Mouse (Mus musculus): ENCODE data around the gene Pde4d. TPM values are rescaled to one million over a fixed set of nuclear protein-coding genes. Genes with fewer than 3 reads are reported as not detected.

Gene Pde4d
- polyA plus RNA-seq, 1 experiment from 2014 or later = 12.9 TPM

- H3K9ac ChIP-seq (ENCODE audit: low read depth, low read length) = no peak overlapping the region
- no peak overlapping the region for H3K4me3 ChIP-seq (ENCODE audit: low read depth, low read length)
- no peaks in the 10 kb centered on the region for H3K9me3 ChIP-seq (replicated peaks; ENCODE audit: control insufficient read depth, low read length)
- no peaks in the 10 kb centered on the region for H3K27me3 ChIP-seq (ENCODE audit: control insufficient read depth, insufficient read depth, low read depth, low read length)
- no peak overlapping the region for H3K27ac ChIP-seq (ENCODE audit: low read length)
- no peaks in the 10 kb centered on the region for H3K36me3 ChIP-seq (ENCODE audit: control insufficient read depth, insufficient read depth)
- no peak overlapping the region for H3K4me2 ChIP-seq (ENCODE audit: low read depth, low read length)
- no peaks in the 10 kb centered on the region for H3K4me1 ChIP-seq (ENCODE audit: control insufficient read depth, low read depth, low read length)
- 67% methylated on average over 2 of the region's 2 CpGs for WGBS (ENCODE audit: insufficient replicate concordance)
- ATAC-seq (ENCODE audit: low read depth) = peak; percentile 47; the same call in 1 of the 2 replicates
These were observed 1391.5 kb downstream of the Pde4d start for GRCm38 (mm10) chr13:109841140-109841822.

- no peaks in the 10 kb centered on the region for H3K27me3 ChIP-seq (ENCODE audit: control insufficient read depth, insufficient read depth, low read depth, low read length)
- no peaks in the 10 kb centered on the region for H3K4me1 ChIP-seq (ENCODE audit: control insufficient read depth, low read depth, low read length)
- H3K4me2 ChIP-seq (ENCODE audit: low read depth, low read length) = no peak overlapping the region
- no peak for ATAC-seq (ENCODE audit: low read depth)
- H3K4me3 ChIP-seq (ENCODE audit: low read depth, low read length) = no peak overlapping the region
- no peaks in the 10 kb centered on the region for H3K9me3 ChIP-seq (replicated peaks; ENCODE audit: control insufficient read depth, low read length)
- H3K27ac ChIP-seq (ENCODE audit: low read length) = no peak overlapping the region
- 87% methylated on average over 2 of the region's 2 CpGs for WGBS (ENCODE audit: insufficient replicate concordance)
- no peaks in the 10 kb centered on the region for H3K36me3 ChIP-seq (ENCODE audit: control insufficient read depth, insufficient read depth)
- H3K9ac ChIP-seq (ENCODE audit: low read depth, low read length) = no peak overlapping the region
These were observed 1393.2 kb downstream of the Pde4d start for GRCm38 (mm10) chr13:109842982-109843381.

- Histone ChIP-seq H3K4me2 (ENCODE audit: low read depth, low read length) (no peak overlapping the region), H3K4me1 (ENCODE audit: control insufficient read depth, low read depth, low read length) (no peaks in the 10 kb centered on the region), H3K9me3 (replicated peaks; ENCODE audit: control insufficient read depth, low read length) (no peaks in the 10 kb centered on the region), H3K9ac (ENCODE audit: low read depth, low read length) (no peak overlapping the region), H3K27me3 (ENCODE audit: control insufficient read depth, insufficient read depth, low read depth, low read length) (no peaks in the 10 kb centered on the region), H3K36me3 (ENCODE audit: control insufficient read depth, insufficient read depth) (no peaks in the 10 kb centered on the region), H3K4me3 (ENCODE audit: low read depth, low read length) (no peak overlapping the region), H3K27ac (ENCODE audit: low read length) (no peak overlapping the region)
- WGBS (ENCODE audit: insufficient replicate concordance) = 55% methylated on average over 6 of the region's 6 CpGs
- ATAC-seq (ENCODE audit: low read depth) = no peak
These were observed 1395.1 kb downstream of the Pde4d start for GRCm38 (mm10) chr13:109844828-109845227.

GRCm38 (mm10) chr13:109863826-109864225 lies 1414.1 kb downstream of the Pde4d start:
- no peaks in the 10 kb centered on the region for H3K36me3 ChIP-seq (ENCODE audit: control insufficient read depth, insufficient read depth)
- no peaks in the 10 kb centered on the region for H3K9me3 ChIP-seq (replicated peaks; ENCODE audit: control insufficient read depth, low read length)
- 61% methylated on average over 1 of the region's 1 CpGs for WGBS (ENCODE audit: insufficient replicate concordance)
- no peak overlapping the region for H3K4me3 ChIP-seq (ENCODE audit: low read depth, low read length)
- H3K27ac ChIP-seq (ENCODE audit: low read length) = no peak overlapping the region
- no peaks in the 10 kb centered on the region for H3K27me3 ChIP-seq (ENCODE audit: control insufficient read depth, insufficient read depth, low read depth, low read length)
- H3K4me1 ChIP-seq (ENCODE audit: control insufficient read depth, low read depth, low read length) = no peaks in the 10 kb centered on the region
- no peak for ATAC-seq (ENCODE audit: low read depth)
- H3K4me2 ChIP-seq (ENCODE audit: low read depth, low read length) = no peak overlapping the region
- no peak overlapping the region for H3K9ac ChIP-seq (ENCODE audit: low read depth, low read length)

- H3K27ac ChIP-seq (ENCODE audit: low read length) = no peak overlapping the region
- H3K4me1 ChIP-seq (ENCODE audit: control insufficient read depth, low read depth, low read length) = no peaks in the 10 kb centered on the region
- H3K9me3 ChIP-seq (replicated peaks; ENCODE audit: control insufficient read depth, low read length) = no peaks in the 10 kb centered on the region
- H3K27me3 ChIP-seq (ENCODE audit: control insufficient read depth, insufficient read depth, low read depth, low read length) = no peaks in the 10 kb centered on the region
- no peak for ATAC-seq (ENCODE audit: low read depth)
- no peaks in the 10 kb centered on the region for H3K36me3 ChIP-seq (ENCODE audit: control insufficient read depth, insufficient read depth)
- no peak overlapping the region for H3K4me2 ChIP-seq (ENCODE audit: low read depth, low read length)
- H3K9ac ChIP-seq (ENCODE audit: low read depth, low read length) = no peak overlapping the region
- H3K4me3 ChIP-seq (ENCODE audit: low read depth, low read length) = no peak overlapping the region
- 78% methylated on average over 6 of the region's 6 CpGs for WGBS (ENCODE audit: insufficient replicate concordance)
These were observed 1414.6 kb downstream of the Pde4d start for GRCm38 (mm10) chr13:109864311-109864710.

- H3K4me2 ChIP-seq (ENCODE audit: low read depth, low read length) = no peak overlapping the region
- WGBS (ENCODE audit: insufficient replicate concordance) = 76% methylated on average over 8 of the region's 8 CpGs
These were observed 1430.6 kb downstream of the Pde4d start for GRCm38 (mm10) chr13:109880392-109880791.

GRCm38 (mm10) chr13:109881161-109881857 lies 1431.6 kb downstream of the Pde4d start:
- H3K4me2 ChIP-seq (ENCODE audit: low read depth, low read length) = no peak overlapping the region
- H3K4me3 ChIP-seq (ENCODE audit: low read depth, low read length) = no peak overlapping the region
- no peaks in the 10 kb centered on the region for H3K9me3 ChIP-seq (replicated peaks; ENCODE audit: control insufficient read depth, low read length)
- H3K4me1 ChIP-seq (ENCODE audit: control insufficient read depth, low read depth, low read length) = no peaks in the 10 kb centered on the region
- 75% methylated on average over 11 of the region's 11 CpGs for WGBS (ENCODE audit: insufficient replicate concordance)
- no peaks in the 10 kb centered on the region for H3K27me3 ChIP-seq (ENCODE audit: control insufficient read depth, insufficient read depth, low read depth, low read length)
- no peak for ATAC-seq (ENCODE audit: low read depth)
- H3K9ac ChIP-seq (ENCODE audit: low read depth, low read length) = no peak overlapping the region
- no peaks in the 10 kb centered on the region for H3K36me3 ChIP-seq (ENCODE audit: control insufficient read depth, insufficient read depth)
- no peak overlapping the region for H3K27ac ChIP-seq (ENCODE audit: low read length)

More at GRCm38 (mm10) chr13:109880392-109880791, 1430.6 kb downstream of the Pde4d start:
- no peaks in the 10 kb centered on the region for H3K36me3 ChIP-seq (ENCODE audit: control insufficient read depth, insufficient read depth)
- no peaks in the 10 kb centered on the region for H3K9me3 ChIP-seq (replicated peaks; ENCODE audit: control insufficient read depth, low read length)
- no peaks in the 10 kb centered on the region; the same call in 1 of the 2 replicates for H3K4me1 ChIP-seq (ENCODE audit: control insufficient read depth, low read depth, low read length)
- ATAC-seq (ENCODE audit: low read depth) = no peak
- H3K27me3 ChIP-seq (ENCODE audit: control insufficient read depth, insufficient read depth, low read depth, low read length) = no peaks in the 10 kb centered on the region
- H3K27ac ChIP-seq (ENCODE audit: low read length) = no peak overlapping the region
- no peak overlapping the region for H3K9ac ChIP-seq (ENCODE audit: low read depth, low read length)
- no peak overlapping the region for H3K4me3 ChIP-seq (ENCODE audit: low read depth, low read length)

GRCm38 (mm10) chr13:109883636-109884035 lies 1433.9 kb downstream of the Pde4d start:
- H3K4me3 ChIP-seq (ENCODE audit: low read depth, low read length) = no peak overlapping the region
- H3K27ac ChIP-seq (ENCODE audit: low read length) = no peak overlapping the region
- H3K9ac ChIP-seq (ENCODE audit: low read depth, low read length) = no peak overlapping the region
- H3K9me3 ChIP-seq (replicated peaks; ENCODE audit: control insufficient read depth, low read length) = no peaks in the 10 kb centered on the region
- no peaks in the 10 kb centered on the region for H3K36me3 ChIP-seq (ENCODE audit: control insufficient read depth, insufficient read depth)
- ATAC-seq (ENCODE audit: low read depth) = no peak
- no peaks in the 10 kb centered on the region for H3K27me3 ChIP-seq (ENCODE audit: control insufficient read depth, insufficient read depth, low read depth, low read length)
- no peak overlapping the region for H3K4me2 ChIP-seq (ENCODE audit: low read depth, low read length)
- 75% methylated on average over 5 of the region's 5 CpGs for WGBS (ENCODE audit: insufficient replicate concordance)
- no peaks in the 10 kb centered on the region for H3K4me1 ChIP-seq (ENCODE audit: control insufficient read depth, low read depth, low read length)

- Histone ChIP-seq H3K27me3 (ENCODE audit: control insufficient read depth, insufficient read depth, low read depth, low read length) (no peaks in the 10 kb centered on the region), H3K36me3 (ENCODE audit: control insufficient read depth, insufficient read depth) (no peaks in the 10 kb centered on the region), H3K4me2 (ENCODE audit: low read depth, low read length) (no peak overlapping the region), H3K9ac (ENCODE audit: low read depth, low read length) (no peak overlapping the region), H3K27ac (ENCODE audit: low read length) (no peak overlapping the region), H3K4me1 (ENCODE audit: control insufficient read depth, low read depth, low read length) (no peaks in the 10 kb centered on the region), H3K9me3 (replicated peaks; ENCODE audit: control insufficient read depth, low read length) (no peaks in the 10 kb centered on the region), H3K4me3 (ENCODE audit: low read depth, low read length) (no peak overlapping the region)
- WGBS (ENCODE audit: insufficient replicate concordance) = 82% methylated on average over 7 of the region's 7 CpGs
- no peak for ATAC-seq (ENCODE audit: low read depth)
These were observed 1435.1 kb downstream of the Pde4d start for GRCm38 (mm10) chr13:109884812-109885211.
